ENCODE assay signal across 28 mouse cellular contexts in genomic region chr13:24668556-24668955, GRCm38 (mm10).
DNase-seq lines count a peak whose midpoint lies in the region; ATAC-seq lines count a peak whose summit lies in the region.
"Had no signal": no experiment of that assay in that cellular context is flagged by ENCODE, and none has a peak within 500 bp of the region (broad histone marks: within the 10 kb centered on the region; RNA-seq: fewer than 3 reads in every experiment).

No protein-coding gene starts in this region.

- no peaks in the 10 kb centered on the region for H3K36me3 ChIP-seq in forebrain, embryonic 11.5 days (ENCODE audit: control insufficient read depth, insufficient read depth, low read length)
- H3K36me3 ChIP-seq in forebrain, embryonic 14.5 days (ENCODE audit: control insufficient read depth, insufficient read depth, low read length) = 0 out of 2 replicates have a peak, but pooled peaks cover 2% of the 10 kb centered on the region
- peaks cover 16% of the 10 kb centered on the region for H3K36me3 ChIP-seq in midbrain, embryonic 13.5 days
- H3K36me3 ChIP-seq in midbrain, embryonic 15.5 days (replicated peaks) = peaks cover 19% of the 10 kb centered on the region
- H3K36me3 ChIP-seq: kidney, embryonic 15.5 days; stomach, embryonic 15.5 days had no signal

- H3K9ac ChIP-seq in forebrain, embryonic 11.5 days (ENCODE audit: low read length) = no peak overlapping the region
- H3K9ac ChIP-seq in forebrain, embryonic 14.5 days (ENCODE audit: low read length) = no peak overlapping the region
- no peak overlapping the region for H3K9ac ChIP-seq in midbrain, embryonic 13.5 days (replicated peaks)
- no peak overlapping the region for H3K9ac ChIP-seq in midbrain, embryonic 15.5 days
- H3K9ac ChIP-seq: forebrain, embryonic 15.5 days; hindbrain, embryonic 12.5 days; kidney, embryonic 15.5 days; liver, embryonic 12.5 days; liver, postnatal 0 days; stomach, embryonic 15.5 days had no signal

- DNase-seq in forebrain, embryonic 11.5 days (ENCODE audit: low spot score) = no peak
- DNase-seq in forebrain, embryonic 14.5 days (ENCODE audit: low spot score) = no peak
- no peak for DNase-seq in kidney, adult 8-10 months
- DNase-seq in layer of hippocampus, adult 18-20 months (ENCODE audit: low spot score in 2 of 2) = no peak
- DNase-seq: cerebellum, adult 2 months; cerebellum, postnatal 14 days; gastrocnemius, adult 2 months; gastrocnemius, postnatal 36 days; heart, adult 18-20 months; heart, postnatal 36 days; kidney, postnatal 25 days; left cerebral cortex, postnatal 4 days; liver, postnatal 0 days; lung, postnatal 36 days; right cerebral cortex, postnatal 25 days had no signal

- H3K27ac ChIP-seq in forebrain, embryonic 11.5 days (ENCODE audit: low read depth, low read length) = no peak overlapping the region
- no peak overlapping the region for H3K27ac ChIP-seq in forebrain, embryonic 14.5 days (ENCODE audit: low read depth, low read length)
- H3K27ac ChIP-seq in midbrain, embryonic 13.5 days = no peak overlapping the region
- no peak overlapping the region for H3K27ac ChIP-seq in midbrain, embryonic 15.5 days
- H3K27ac ChIP-seq: forebrain, embryonic 15.5 days; gastrocnemius, adult 2 months; hindbrain, embryonic 12.5 days; kidney, embryonic 15.5 days; layer of hippocampus, adult 2 months; liver, embryonic 12.5 days; stomach, embryonic 15.5 days had no signal

- ATAC-seq in forebrain, embryonic 11.5 days (replicated peaks; ENCODE audit: low FRiP score) = peak; percentile 51; the same call in 1 of the 2 replicates
- ATAC-seq in forebrain, embryonic 14.5 days = no peak
- peak; percentile 56 for ATAC-seq in midbrain, embryonic 13.5 days
- ATAC-seq in midbrain, embryonic 15.5 days (replicated peaks) = no peak
- ATAC-seq in activated CD4-positive, CD25-positive, alpha-beta regulatory T cell, adult 4 months = peak; percentile 22
- ATAC-seq: CD4-positive, CD25-positive, alpha-beta regulatory T cell, adult 4 months; forebrain, embryonic 15.5 days; intestine, embryonic 16.5 days; liver, embryonic 12.5 days; liver, postnatal 0 days had no signal

- H3K4me1 ChIP-seq in forebrain, embryonic 11.5 days (replicated peaks; ENCODE audit: control insufficient read depth, insufficient read depth, low read length) = peaks cover 2% of the 10 kb centered on the region; the same call in 1 of the 2 replicates
- H3K4me1 ChIP-seq in forebrain, embryonic 14.5 days (ENCODE audit: control insufficient read depth, insufficient read depth, low read length) = no peaks in the 10 kb centered on the region
- H3K4me1 ChIP-seq in midbrain, embryonic 13.5 days (replicated peaks) = peaks cover 5% of the 10 kb centered on the region; the same call in 1 of the 2 replicates
- no peaks in the 10 kb centered on the region for H3K4me1 ChIP-seq in midbrain, embryonic 15.5 days
- H3K4me1 ChIP-seq: forebrain, embryonic 15.5 days; hindbrain, embryonic 12.5 days; liver, embryonic 12.5 days; stomach, embryonic 15.5 days had no signal

- no peak overlapping the region for H3K4me3 ChIP-seq in forebrain, embryonic 11.5 days (ENCODE audit: low read depth, low read length)
- H3K4me3 ChIP-seq in forebrain, embryonic 14.5 days (ENCODE audit: low read depth, low read length) = no peak overlapping the region
- no peak overlapping the region for H3K4me3 ChIP-seq in midbrain, embryonic 13.5 days (replicated peaks)
- no peak overlapping the region for H3K4me3 ChIP-seq in midbrain, embryonic 15.5 days
- H3K4me3 ChIP-seq: erythroblast, embryonic 14.5 days; forebrain, embryonic 15.5 days; gastrocnemius, adult 2 months; hindbrain, embryonic 12.5 days; kidney, embryonic 15.5 days; layer of hippocampus, adult 2 months; liver, embryonic 12.5 days; stomach, embryonic 15.5 days had no signal

- H3K4me2 ChIP-seq in forebrain, embryonic 11.5 days (ENCODE audit: low read depth, low read length, severe bottlenecking) = no peak overlapping the region
- no peak overlapping the region for H3K4me2 ChIP-seq in forebrain, embryonic 14.5 days (ENCODE audit: low read length)
- no peak overlapping the region for H3K4me2 ChIP-seq in midbrain, embryonic 13.5 days (replicated peaks)
- no peak overlapping the region for H3K4me2 ChIP-seq in midbrain, embryonic 15.5 days
- H3K4me2 ChIP-seq: forebrain, embryonic 15.5 days; heart, embryonic 11.5 days; hindbrain, embryonic 12.5 days; kidney, embryonic 15.5 days; liver, embryonic 12.5 days; stomach, embryonic 15.5 days had no signal

- no peaks in the 10 kb centered on the region for H3K27me3 ChIP-seq in forebrain, embryonic 11.5 days (ENCODE audit: control insufficient read depth, insufficient read depth, low read length)
- H3K27me3 ChIP-seq in forebrain, embryonic 14.5 days (replicated peaks; ENCODE audit: control insufficient read depth, insufficient read depth, low read length) = no peaks in the 10 kb centered on the region
- no peaks in the 10 kb centered on the region for H3K27me3 ChIP-seq in midbrain, embryonic 13.5 days
- H3K27me3 ChIP-seq in midbrain, embryonic 15.5 days (replicated peaks) = no peaks in the 10 kb centered on the region
- H3K27me3 ChIP-seq: forebrain, embryonic 15.5 days; hindbrain, embryonic 12.5 days; kidney, embryonic 15.5 days; liver, embryonic 12.5 days; stomach, embryonic 15.5 days had no signal

- no peaks in the 10 kb centered on the region for H3K9me3 ChIP-seq in forebrain, embryonic 11.5 days (ENCODE audit: control insufficient read depth, low read length)
- H3K9me3 ChIP-seq in forebrain, embryonic 14.5 days (replicated peaks; ENCODE audit: control insufficient read depth, low read length) = no peaks in the 10 kb centered on the region
- H3K9me3 ChIP-seq in midbrain, embryonic 13.5 days = no peaks in the 10 kb centered on the region
- no peaks in the 10 kb centered on the region for H3K9me3 ChIP-seq in midbrain, embryonic 15.5 days
- H3K9me3 ChIP-seq: forebrain, embryonic 15.5 days; hindbrain, embryonic 12.5 days; kidney, embryonic 15.5 days; liver, embryonic 12.5 days; stomach, embryonic 15.5 days had no signal

- whole genome bisulfite sequencing in forebrain, embryonic 11.5 days = 44% methylated on average over 2 of the region's 2 CpGs
- WGBS in forebrain, embryonic 14.5 days = 10% methylated on average over 2 of the region's 2 CpGs
- WGBS in midbrain, embryonic 13.5 days = 21% methylated on average over 2 of the region's 2 CpGs
- 37% methylated on average over 2 of the region's 2 CpGs for WGBS in midbrain, embryonic 15.5 days

Comparison
In these comparisons a context has a peak if more than half of its experiments do, and no peak if none do; other contexts are left out.
1. ATAC-seq: peak in forebrain, embryonic 11.5 days (single experiment), midbrain, embryonic 13.5 days (single experiment) and activated CD4-positive, CD25-positive, alpha-beta regulatory T cell, adult 4 months (single experiment); none in forebrain, embryonic 14.5 days (single experiment) and midbrain, embryonic 15.5 days (single experiment).